Mouse (Mus musculus): ENCODE data around the gene Dennd2a.

The Dennd2a gene

DNA sequence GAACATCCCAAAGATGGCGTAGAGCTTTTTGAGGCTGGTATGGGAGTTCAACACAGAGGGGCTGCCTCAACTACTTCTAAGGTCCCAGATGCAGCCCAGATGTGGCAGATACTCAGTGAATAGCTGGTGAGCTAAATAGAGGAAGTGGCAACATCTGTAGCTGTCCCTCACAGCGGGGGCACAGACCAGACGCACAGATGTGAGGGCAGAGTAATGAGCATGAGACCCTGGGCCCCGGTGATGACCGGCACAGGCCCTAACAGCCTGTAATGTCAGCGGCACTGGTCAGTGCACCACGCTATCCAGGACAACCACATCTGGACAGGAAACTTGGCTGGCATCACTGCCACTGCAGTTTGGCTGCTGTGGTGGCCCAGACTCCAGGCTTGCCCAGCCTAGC, 54.2 kb downstream of the Dennd2a start:
- no peak for DNase-seq

DNA sequence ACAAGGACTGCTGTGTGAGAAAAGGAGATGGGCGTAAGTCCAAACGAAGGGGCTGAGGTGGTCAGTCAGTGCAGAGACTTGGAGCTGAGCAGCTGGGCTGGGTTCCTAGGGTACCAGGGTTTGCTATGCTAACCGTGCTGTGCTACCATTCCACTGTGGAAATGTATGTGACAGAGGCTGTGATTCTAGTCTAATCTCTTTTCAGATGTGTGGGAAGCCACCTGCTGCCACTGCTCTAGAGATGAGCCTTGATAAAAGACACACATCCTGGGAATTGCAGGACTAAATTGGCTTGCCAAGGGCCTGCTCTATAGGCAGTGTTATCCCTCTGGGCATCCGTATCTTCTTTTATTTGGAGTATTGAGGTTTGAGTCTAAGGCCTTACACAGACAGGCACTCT, 60.5 kb downstream of the Dennd2a start:
- no peak for DNase-seq

DNA sequence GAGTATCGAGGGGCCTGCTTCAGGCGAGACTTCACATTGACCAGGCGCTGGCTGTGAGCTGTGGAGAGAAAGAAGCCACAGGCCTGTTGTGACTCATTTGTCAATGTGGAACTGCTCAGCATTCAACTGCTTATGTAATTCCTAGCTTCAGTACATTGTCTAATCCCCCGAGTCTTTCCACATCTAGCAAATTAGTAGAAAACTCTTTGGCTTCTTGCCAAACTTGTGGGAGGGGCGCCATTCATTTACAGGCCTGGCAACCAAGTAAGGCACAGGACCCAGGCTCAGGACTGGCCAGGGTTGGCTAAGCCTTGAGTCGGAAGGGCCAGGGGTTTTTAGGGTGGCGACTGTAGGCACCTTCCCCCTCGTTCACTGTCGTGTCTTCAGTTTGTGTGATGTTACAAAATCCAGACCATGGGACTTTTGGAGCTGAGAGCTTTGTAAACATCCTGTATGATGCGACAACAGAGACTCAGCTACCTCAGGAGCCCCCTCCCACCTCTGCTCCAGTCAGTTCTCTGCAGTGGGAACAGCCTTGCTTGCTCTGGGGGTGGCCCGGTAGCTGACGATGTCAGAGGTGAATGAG, 64.4 kb downstream of the Dennd2a start:
- peak in 1 of 2 experiments; percentile 26 for DNase-seq

DNA sequence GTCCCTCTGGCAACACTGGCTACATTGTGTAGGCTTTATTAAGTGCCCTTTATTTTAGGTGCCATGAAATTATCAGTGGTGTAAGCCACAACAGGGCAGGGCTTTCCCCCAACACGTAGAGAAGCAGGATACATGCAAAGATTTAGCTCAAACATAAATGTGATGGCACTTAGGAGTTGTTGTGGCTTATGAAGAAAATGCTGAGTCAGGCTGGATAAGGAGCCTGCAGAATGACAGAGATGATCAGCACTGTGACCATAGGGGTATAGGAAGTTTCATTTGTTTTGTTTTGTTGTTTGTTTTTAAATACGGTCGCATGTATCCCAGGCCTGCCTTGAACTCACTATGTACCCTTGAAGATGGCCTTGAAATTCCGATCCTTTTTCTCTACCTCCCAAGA, 65.5 kb downstream of the Dennd2a start:
- DNase-seq = no peak

DNA sequence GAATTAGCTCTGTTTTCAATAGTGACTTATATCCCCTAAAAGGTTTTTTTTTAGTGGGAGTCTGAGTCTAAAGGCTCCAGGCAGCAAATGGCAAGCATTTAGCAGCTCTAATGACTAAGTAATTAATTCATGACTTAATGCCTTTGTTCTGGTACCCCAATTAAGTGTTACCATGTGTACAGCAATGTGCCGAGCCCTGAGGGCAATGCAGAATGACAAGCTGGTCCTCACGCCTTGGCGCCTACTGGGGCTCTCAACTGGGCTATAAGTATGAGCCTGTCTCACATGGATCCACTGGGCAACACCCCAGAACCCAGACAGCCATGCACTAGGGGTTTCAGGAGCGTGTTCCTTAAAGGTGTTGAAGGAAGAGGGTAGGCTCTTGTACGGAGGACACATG, 66.5 kb downstream of the Dennd2a start:
- DNase-seq = no peak

DNA sequence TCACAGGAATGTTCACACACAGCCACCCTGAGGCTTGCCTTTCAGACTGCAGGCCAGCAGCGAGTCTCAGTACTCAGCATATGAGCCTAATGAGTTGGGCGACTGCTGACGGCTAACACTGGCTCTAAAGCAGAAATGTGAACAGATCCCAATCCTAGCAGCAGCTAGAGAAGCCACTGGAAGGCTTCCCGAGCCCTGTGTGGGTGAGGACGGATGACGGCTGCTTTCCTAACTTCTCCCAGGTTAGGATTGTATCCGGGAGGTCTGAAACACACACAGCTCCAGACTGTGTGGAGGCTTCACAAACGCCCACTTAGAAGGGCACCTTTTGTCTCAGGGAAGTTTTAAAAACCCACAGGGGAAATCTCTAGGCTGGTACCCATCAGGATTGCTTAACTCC, 69.4 kb downstream of the Dennd2a start:
- no peak for DNase-seq

DNA sequence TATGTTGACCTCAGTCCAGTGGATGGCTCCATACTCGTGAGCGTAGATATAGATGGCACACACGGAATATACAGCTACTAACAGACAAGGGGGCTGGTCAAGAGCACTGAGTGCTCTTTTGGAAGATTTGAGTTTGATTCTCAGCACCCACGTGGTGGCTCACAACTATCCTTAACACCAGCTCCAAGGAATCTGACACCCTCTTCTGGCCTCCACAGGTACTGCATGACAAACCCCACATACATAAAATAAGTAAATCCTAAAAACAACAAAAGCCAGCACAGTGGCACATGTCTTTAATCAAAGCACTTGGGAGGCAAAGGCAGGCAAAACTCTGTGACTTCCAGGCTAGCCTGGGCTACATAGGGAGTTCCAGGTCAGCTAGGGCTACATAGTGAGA, 74.0 kb downstream of the Dennd2a start:
- no peak for DNase-seq

DNA sequence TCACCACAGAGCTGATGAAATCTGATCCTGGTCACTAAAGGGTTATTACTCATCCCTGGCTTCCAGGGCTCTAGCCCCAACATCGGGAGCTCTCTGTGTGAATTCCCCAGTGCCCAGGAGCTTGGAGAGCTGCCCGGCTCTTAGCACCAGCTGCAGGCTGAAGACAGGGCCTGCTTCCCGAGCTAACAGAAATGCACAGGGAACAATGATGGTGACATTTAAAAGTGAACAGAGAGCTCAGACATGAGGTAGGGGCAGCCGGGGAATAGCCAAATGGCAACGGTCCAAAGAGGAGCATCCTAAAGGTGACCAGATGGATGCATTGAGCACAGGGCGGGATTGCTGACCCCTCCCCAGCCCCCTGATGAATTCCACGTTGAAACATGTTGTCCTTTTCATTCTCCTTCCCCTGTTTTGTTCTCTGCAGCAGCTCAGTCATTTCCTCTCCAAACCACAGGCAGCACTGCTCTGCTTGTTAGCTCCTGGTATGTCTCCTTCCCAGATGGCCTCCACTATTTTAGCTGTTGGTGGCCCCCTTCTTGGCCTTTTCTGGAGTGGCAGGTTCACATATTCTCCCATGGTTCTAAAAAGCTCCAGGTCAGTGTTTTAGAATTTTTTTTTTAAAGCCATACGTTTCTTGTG, 79.0 kb downstream of the Dennd2a start:
- DNase-seq = peak; percentile 53 to 78

DNA sequence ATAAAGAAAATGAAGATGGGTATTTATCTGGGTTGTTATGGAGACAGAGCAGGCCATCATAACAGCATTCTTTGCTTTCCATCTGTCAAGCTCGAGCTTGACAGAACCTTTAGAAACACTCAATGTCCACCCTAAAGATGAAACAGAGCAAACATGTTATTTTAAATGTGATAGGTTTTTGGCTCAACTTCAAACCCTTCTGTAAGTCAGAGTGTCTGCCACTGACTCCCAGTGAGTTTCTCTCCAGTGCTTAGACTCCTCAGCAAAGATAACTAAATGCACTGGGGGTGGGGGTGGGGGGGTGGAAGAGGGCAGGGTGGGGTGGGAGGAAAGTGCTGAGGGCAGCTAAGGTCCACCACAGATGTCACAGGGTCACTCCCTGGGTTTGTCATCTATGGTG, 81.0 kb downstream of the Dennd2a start:
- no peak for DNase-seq

DNA sequence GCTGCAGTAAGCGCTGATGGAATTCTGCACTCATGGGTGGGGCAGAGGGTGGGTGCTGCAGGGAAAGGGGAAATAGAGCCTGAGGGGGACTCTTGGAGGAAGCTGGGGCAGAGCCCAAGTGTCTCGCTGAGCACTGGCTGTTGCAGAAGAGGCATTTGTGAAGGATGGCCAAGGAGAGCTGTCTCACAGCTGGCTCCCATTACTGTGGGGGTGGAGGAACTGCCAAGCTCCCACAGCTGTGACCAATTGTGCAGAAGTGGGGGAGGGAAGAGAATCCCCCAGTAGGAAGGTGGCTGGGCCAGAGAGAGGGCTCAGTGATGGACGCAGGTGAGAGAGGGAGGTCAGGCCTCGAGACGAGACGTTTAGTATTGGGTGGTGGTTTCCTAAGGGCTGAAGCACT, 83.2 kb downstream of the Dennd2a start:
- DNase-seq = no peak

DNA sequence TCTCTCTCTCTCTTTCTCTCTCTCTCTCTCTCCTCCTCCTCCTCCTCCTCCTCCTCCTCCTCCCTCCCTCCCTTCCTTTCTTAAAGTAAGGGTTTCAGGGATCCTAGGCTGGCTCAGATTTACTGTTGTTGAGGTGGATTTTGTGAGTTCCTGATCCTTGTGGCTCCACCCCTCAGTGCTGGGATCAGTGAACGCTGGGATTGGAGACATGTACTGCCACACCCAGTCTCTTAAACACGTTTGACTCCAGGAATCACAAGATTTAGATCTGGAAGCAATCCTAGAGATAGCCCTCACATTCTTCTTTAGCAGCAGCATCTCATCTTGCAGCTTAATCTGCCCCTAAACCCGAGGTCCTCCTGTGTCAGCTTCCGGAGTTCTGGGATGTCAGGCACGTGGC, 84.8 kb downstream of the Dennd2a start:
- DNase-seq = no peak

DNA sequence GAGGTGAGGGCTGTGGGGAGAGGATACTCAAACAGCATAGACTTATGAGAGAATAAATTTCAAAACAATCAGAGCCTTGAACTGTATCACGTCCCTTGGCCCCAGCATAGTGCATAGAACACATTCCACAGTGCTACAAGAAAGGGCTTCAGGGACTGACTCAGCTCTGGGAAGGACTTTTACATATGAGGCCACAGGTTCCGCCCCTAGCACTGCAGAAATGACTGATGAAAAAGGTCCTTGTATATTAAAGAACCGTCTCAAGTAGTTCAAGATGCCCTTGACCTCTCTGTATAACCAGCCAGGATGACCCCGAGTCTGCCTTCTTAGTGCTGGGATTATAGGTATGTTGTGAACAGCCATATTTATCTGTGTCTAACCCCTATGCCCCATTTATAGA, 85.4 kb downstream of the Dennd2a start:
- no peak for DNase-seq

DNA sequence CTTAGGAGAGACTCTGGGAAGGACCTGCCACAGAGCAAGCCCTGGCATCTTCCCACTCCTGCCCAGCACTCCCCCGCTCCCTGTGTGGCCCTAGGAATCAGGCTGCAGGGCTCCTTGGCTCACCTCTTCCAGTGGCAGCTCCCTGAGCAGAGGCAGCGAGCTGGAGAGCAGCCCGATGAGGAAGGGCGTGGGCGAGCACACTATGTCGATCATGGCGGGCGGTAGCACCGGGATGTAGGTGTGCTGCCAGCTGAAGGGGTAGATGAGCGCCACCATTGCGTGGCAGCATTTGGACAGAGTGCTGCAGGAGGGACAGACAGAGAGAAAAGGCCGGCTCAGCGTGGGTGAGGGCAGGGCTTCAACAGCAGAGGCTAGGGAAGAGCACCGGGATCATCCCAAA, 87.6 kb downstream of the Dennd2a start:
- DNase-seq = no peak

DNA sequence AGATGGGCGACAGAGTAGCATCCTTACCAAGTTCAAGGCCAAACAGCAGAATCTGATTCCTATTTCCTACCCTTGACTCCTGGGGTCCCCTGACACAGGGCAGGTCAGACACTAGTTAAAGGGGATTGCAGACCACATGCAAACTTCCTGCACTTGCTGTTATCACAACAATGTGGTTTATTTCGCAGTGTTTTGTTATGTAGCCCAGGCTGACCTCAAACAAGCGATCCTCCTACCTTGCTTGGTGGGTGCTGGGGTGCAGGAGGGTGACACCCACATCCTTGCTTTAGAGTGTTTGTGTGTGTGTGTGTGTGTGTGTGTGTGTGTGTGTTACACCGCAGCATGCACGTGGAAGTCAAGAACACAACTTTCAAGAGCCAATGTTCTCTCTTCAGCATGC, 88.2 kb downstream of the Dennd2a start:
- no peak for DNase-seq

DNA sequence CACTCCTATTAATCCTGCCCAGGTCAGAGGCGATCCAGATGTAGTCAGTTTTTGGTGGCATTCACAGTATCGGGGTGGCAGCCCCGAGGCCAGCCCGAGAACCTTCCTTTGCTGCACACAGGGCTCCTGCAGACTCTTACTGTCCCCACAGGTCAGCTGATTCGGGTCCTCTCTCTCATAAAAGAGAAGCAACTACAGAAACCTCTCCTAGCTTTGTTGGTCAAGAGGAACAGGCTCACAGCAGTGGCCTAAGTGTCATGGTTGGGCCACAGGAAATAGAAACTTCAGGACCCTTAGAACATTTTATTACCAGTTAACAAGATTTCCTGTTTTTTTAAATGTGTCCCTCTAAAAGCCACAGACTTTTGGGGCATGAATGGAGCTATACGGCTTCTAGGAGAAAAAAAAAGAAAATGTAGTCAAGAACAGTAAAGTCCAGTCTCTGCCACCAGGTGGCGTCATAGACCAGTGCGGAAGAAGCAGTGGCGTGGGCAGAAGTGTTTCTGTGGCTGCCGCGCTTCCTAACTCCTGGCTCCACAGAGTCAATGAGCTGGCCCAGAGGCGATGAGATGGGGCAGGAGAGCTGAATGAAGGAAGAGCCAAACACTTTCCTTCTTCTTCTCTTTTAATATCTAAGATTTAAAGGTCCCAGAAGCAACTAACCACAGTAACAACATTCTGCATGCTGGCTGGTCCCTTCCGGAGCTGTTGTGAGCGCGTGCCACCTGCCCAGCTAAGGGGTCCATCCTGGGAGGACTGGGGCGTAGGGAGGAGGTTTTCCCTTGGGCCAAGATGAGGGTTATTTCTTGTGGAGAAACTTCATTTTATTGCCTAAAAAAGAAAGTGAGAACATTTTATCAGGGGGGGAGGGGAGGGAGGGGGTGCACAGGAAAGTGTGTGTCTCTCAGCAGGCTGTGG, 94.8 kb downstream of the Dennd2a start:
- DNase-seq = peak; percentile 89 to 93

DNA sequence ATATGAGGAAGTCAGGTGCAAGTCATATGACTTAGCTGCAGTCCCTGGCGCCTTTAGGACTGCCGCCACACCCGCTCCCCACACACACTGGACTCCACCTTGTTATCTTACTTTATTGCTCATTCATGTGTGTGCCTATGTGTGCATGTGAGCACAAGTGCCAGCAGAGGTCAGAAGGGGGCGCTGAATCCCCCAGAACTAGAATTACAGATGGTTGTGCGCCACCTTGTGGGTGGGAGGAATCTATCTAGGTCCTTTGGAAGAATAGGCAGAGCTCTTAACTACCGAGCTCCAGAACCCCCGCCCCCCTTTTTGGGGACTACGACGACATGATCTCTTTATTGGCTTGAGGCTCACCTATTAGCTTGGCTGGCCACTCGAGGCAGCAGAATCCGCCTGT, 97.6 kb downstream of the Dennd2a start:
- DNase-seq = peak in 1 of 2 experiments; percentile 69

DNA sequence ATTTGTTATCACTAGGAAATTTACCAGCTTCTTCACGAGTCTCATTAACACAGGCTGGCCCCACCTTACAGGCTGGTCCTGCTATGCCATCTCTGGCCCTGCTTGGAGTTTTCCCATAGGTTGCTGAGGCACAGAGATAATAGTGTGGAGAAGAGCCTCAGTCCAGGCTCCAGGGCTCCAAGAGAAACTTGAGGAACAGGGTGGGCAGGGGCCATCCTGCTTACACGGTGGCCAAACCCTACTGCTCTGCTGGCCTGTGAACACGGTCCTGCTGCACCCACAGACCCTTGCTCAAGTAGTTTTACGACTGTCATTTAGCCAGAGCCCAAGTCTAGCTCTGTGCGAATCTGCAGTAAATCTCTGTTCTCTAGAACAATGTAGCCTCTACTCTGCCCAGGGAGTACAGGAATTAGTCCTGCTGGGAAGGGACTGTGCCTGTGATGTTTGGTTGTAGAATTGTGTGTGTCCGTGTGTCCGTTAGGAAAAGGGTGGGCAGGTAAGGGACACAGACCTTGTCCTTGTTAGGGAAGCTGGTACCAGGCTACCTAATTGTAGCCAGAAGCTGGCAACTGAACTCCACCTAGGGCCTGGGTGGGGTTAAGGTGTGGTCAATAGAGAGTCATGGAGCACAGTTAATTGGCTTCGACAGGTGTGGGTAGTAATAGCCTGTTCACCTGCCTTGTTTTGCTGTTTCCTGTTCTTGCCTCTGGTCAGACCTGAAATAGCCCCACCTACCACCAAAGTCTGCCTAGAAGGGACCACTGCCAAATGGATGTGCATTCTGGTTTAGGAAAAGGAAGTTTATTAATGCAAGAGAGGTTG, 102.1 kb downstream of the Dennd2a start:
- DNase-seq = no peak

DNA sequence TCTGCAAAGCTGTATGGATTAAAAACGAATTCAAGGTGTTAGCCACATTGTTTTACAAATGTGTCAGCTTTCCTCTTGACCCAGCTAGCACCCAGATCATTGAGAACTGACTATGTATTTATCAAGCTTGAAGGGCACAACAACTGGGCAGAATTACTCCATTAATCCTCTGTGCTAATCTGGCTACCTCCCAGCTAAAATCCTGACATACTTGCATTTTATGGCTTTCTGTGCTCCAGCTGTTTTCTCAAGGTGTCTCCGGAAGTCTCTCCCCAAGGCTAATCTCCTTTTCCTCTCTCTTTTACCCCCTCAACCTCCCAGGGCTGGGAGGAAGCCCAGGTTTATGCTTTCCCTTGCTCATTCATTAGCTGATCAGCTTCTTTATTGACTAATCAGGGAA, 103.1 kb downstream of the Dennd2a start:
- DNase-seq = no peak

DNA sequence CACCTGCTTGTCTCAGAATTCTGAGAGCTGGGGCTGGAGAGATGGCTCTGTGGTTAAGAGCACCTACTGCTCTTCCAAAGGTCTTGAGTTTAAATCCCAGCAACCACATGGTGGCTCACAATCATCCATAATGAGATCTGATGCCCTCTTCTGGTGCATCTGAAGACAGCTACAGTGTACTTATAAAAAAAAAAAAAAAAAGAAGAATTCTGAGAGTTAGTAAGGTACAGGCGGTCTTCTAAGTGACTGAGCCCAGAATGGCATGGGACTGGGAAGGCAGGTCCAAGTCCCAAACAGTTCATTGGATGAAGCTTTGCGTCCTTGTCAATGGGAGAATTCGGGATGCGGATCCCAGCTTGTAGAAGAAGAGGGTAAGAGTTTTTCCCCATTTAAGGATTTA, 104.1 kb downstream of the Dennd2a start:
- DNase-seq = no peak

DNA sequence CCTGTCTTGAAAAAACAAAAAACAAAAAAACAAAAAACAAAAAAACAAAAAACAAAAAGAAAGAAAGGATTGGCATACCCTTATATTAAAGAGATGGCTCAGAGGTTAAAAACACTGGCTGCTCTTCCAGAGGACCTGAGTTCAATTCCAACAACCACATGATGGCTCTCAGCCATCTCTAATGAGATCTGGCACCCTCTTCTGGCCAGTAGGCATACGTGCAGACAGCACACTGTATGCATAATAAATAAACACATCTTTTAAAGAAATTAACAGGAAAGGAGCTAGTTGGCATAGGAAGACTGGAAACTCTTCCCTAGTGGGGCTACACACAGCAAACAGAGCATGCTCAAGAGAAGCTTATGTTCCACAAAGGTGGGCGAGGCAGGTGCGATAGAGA, 106.6 kb downstream of the Dennd2a start:
- no peak for DNase-seq

DNA sequence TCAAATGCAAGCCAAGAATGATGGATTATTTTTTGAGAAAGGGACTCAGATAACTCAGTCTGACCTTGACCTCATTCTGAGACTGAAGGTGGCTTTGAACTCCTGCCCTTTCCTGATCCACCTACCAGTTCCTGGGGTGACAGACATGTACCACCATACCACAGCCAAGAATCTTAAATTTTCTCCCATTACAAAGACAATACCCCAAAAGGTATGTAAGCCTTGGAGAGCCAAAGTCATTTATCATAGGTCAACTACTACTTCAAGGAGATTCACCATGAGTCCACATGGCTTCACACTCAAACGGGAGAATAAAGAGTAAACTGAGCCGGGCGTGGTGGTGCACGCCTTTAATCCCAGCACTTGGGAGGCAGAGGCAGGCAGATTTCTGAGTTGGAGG, 107.1 kb downstream of the Dennd2a start:
- no peak for DNase-seq

DNA sequence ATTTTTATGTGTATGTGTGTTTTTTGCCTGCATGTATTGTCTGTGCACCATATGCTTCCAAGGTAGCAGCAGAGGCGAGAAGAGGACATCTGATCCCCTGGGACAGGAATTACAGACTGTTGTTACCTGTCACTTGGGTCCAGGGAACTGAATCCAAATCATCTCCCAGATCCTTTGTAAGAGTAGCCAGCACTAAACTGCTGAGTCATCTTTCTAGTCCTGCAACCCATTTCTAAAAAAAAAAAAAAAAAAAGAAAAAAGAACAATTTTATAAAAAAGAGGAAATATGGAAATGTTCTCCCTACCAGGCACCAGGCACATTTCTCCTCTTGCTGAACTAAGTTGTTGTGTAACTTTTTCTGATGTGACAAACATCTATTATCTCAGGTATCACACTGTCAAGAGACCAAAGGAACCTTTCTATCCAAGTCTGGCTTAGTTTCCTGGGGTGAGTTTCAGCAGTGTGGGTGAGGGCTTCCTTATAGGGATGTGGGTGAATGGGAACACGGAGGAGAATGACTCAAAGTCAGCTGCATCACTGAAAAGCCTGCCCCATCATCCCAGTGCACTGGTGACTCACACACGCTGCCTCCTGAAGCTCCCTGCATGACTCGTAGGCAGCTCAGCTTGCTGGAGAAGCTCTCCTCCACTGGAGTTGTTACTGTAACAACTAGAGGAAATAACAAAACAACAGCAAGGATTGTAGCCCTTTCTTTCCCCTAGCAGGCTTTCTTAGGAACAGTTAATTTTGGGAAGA, 110.1 kb downstream of the Dennd2a start:
- no peak for DNase-seq
